Comparison of ENCODE assay signal across 8 mouse cellular contexts in the genomic region with DNA sequence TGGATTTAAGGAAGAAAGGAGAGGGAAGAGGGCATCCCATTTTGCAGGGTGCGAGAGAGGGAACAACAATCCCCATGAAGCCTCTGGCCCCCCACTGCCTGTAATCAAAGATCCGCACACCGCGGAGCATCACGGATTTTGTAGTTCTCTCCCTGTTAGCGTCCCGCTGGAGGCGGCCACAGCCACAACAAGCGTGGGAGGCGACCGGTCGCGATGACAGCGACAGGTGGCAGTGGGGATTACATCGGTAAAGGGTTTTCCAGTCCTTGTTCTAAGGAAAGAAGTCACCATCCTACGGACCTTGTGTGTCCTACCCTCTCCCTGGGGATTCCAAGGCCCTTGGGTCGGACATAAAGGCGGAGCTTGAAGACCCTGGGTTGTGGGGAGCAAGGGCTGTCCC. TPM values are rescaled to one million over a fixed set of nuclear protein-coding genes. Genes with fewer than 3 reads are reported as not detected.
DNase-seq lines count a peak whose midpoint lies in the region; ATAC-seq and TF ChIP-seq lines count a peak whose summit lies in the region.

No protein-coding gene starts in this region.

- no peak for ATAC-seq in embryonic facial prominence, embryonic 15.5 days (ENCODE audit: insufficient number of reproducible peaks, low FRiP score, low TSS enrichment, low read depth)
- 0 out of 2 replicates have a peak, but pooled peaks have one; percentile 14 for ATAC-seq in hindbrain, embryonic 13.5 days (ENCODE audit: low FRiP score)
- no peak for ATAC-seq in limb, embryonic 12.5 days (ENCODE audit: insufficient number of reproducible peaks, insufficient read depth, low FRiP score, low TSS enrichment, low read depth)

- TF ChIP-seq POLR2A in myocyte (IDR thresholded peaks at IDR 0.05; ENCODE audit: insufficient read length, low read depth) = no peak

- no peak overlapping the region for H3K9ac ChIP-seq in embryonic facial prominence, embryonic 15.5 days
- H3K9ac ChIP-seq in hindbrain, embryonic 13.5 days = peak overlapping the region; percentile 68
- no peak overlapping the region; the same call in 1 of the 2 replicates for H3K9ac ChIP-seq in limb, embryonic 12.5 days (replicated peaks)

- under 1% methylated on average over 18 of the region's 18 CpGs for WGBS in embryonic facial prominence, embryonic 15.5 days
- WGBS in hindbrain, embryonic 13.5 days = under 1% methylated on average over 18 of the region's 18 CpGs
- WGBS in limb, embryonic 12.5 days = under 1% methylated on average over 18 of the region's 18 CpGs

- H3K27me3 ChIP-seq in embryonic facial prominence, embryonic 15.5 days = peaks cover 60% of the 10 kb centered on the region
- H3K27me3 ChIP-seq in hindbrain, embryonic 13.5 days = peaks cover 32% of the 10 kb centered on the region
- H3K27me3 ChIP-seq in limb, embryonic 12.5 days = peaks cover 90% of the 10 kb centered on the region
- H3K27me3 ChIP-seq in myocyte (ENCODE audit: control insufficient read depth, insufficient read depth, insufficient read length) = peaks cover 77% of the 10 kb centered on the region

- DNase-seq in gastrocnemius, adult 18-20 months (ENCODE audit: low spot score) = peak; percentile 54
- DNase-seq in gastrocnemius, postnatal 10 days = no peak
- DNase-seq in adrenal gland, postnatal 25 days = peak; percentile 48
- peak; percentile 68 for DNase-seq in testis, postnatal 14 days (ENCODE audit: low spot score)

- peaks cover 45% of the 10 kb centered on the region for H3K4me1 ChIP-seq in embryonic facial prominence, embryonic 15.5 days
- H3K4me1 ChIP-seq in hindbrain, embryonic 13.5 days (replicated peaks) = peaks cover 50% of the 10 kb centered on the region
- peaks cover 37% of the 10 kb centered on the region for H3K4me1 ChIP-seq in limb, embryonic 12.5 days (replicated peaks)

- H3ac ChIP-seq in myocyte (ENCODE audit: control insufficient read depth, insufficient read length) = no peak overlapping the region

- peak overlapping the region; percentile 38 for H3K4me3 ChIP-seq in embryonic facial prominence, embryonic 15.5 days (replicated peaks)
- H3K4me3 ChIP-seq in hindbrain, embryonic 13.5 days = peak overlapping the region; percentile 66
- H3K4me3 ChIP-seq in limb, embryonic 12.5 days (replicated peaks) = peak overlapping the region; percentile 22
- no peak overlapping the region for H3K4me3 ChIP-seq in myocyte

- H3K4me2 ChIP-seq in embryonic facial prominence, embryonic 15.5 days (replicated peaks) = peak overlapping the region; percentile 62
- peak overlapping the region; percentile 85 for H3K4me2 ChIP-seq in hindbrain, embryonic 13.5 days
- peak overlapping the region; percentile 46 for H3K4me2 ChIP-seq in limb, embryonic 12.5 days
- H3K4me2 ChIP-seq in myocyte (ENCODE audit: low read depth) = peak overlapping the region; percentile 12

- H3K79me2 ChIP-seq in myocyte (ENCODE audit: control insufficient read depth, insufficient read depth) = no peaks in the 10 kb centered on the region

- no peaks in the 10 kb centered on the region for H3K36me3 ChIP-seq in embryonic facial prominence, embryonic 15.5 days
- no peaks in the 10 kb centered on the region for H3K36me3 ChIP-seq in hindbrain, embryonic 13.5 days
- H3K36me3 ChIP-seq in limb, embryonic 12.5 days = no peaks in the 10 kb centered on the region
- H3K36me3 ChIP-seq in myocyte (ENCODE audit: control insufficient read depth, insufficient read depth) = no peaks in the 10 kb centered on the region

- no peak overlapping the region for H3K27ac ChIP-seq in embryonic facial prominence, embryonic 15.5 days (replicated peaks)
- peak overlapping the region; percentile 69; the same call in 1 of the 2 replicates for H3K27ac ChIP-seq in hindbrain, embryonic 13.5 days
- H3K27ac ChIP-seq in limb, embryonic 12.5 days = no peak overlapping the region

- H3K9me3 ChIP-seq in embryonic facial prominence, embryonic 15.5 days (replicated peaks) = no peaks in the 10 kb centered on the region
- no peaks in the 10 kb centered on the region for H3K9me3 ChIP-seq in hindbrain, embryonic 13.5 days
- no peaks in the 10 kb centered on the region for H3K9me3 ChIP-seq in limb, embryonic 12.5 days

TF ChIP-seq in myocyte, 11 proteins besides CTCF, POLR2A, EP300 and RAD21:
- TF ChIP-seq MAX (IDR thresholded peaks at IDR 0.05; ENCODE audit: low read depth) (no peak), MYOD1 (IDR thresholded peaks at IDR 0.05; ENCODE audit: control insufficient read depth in 1 of 3, insufficient read length in 2 of 3, low read depth in 2 of 3) (peak in 2 of 3 experiments; percentile 41 to 88)

RNA-seq across cellular contexts. Expression of a gene that starts 3.5 kb away (rescaled TPM):
- 1 to 10 TPM; 3.7 to 5.1 TPM for total RNA-seq in gastrocnemius, adult 18-20 months (2021)
- total RNA-seq in gastrocnemius, postnatal 10 days (2021) = 1 to 10 TPM; 1.4 to 1.6 TPM
- total RNA-seq in adrenal gland, postnatal 25 days (2021) = 5.9 and 6.0 TPM in 2 replicates
- 0.46 and 0.84 TPM in 2 replicates for polyA plus RNA-seq in embryonic facial prominence, embryonic 15.5 days (2015; fragmentation: Nextera tagmentation; extraction: Ambion mirVana)
- polyA plus RNA-seq in hindbrain, embryonic 13.5 days (2015; fragmentation: Nextera tagmentation; extraction: Ambion mirVana) = 4.4 and 5.0 TPM in 2 replicates
- 0.37 and 0.49 TPM in 2 replicates for polyA plus RNA-seq in limb, embryonic 12.5 days (2016; fragmentation: Nextera tagmentation; extraction: Ambion mirVana)
- 0.92 TPM for polyA plus RNA-seq in myocyte (2012; fragmentation: generic; extraction: Trizol)

RNA-seq across cellular contexts. Expression of a gene that starts 14.8 kb away (rescaled TPM):
- under 1 TPM; 0.47 to 0.91 TPM for total RNA-seq in gastrocnemius, adult 18-20 months (2021)
- under 1 TPM in 1 of 2 experiments, not detected in 1; 0.99 TPM for total RNA-seq in gastrocnemius, postnatal 10 days (2021)
- 0.88 TPM in 1 of 2 replicates, not detected in the other for total RNA-seq in adrenal gland, postnatal 25 days (2021)
- 2.8 and 2.9 TPM in 2 replicates for polyA plus RNA-seq in embryonic facial prominence, embryonic 15.5 days (2015; fragmentation: Nextera tagmentation; extraction: Ambion mirVana)
- 1.1 and 1.7 TPM in 2 replicates for polyA plus RNA-seq in hindbrain, embryonic 13.5 days (2015; fragmentation: Nextera tagmentation; extraction: Ambion mirVana)
- polyA plus RNA-seq in limb, embryonic 12.5 days (2016; fragmentation: Nextera tagmentation; extraction: Ambion mirVana) = 0.83 and 1.4 TPM in 2 replicates
- not detected for polyA plus RNA-seq in myocyte (2012; fragmentation: generic; extraction: Trizol)

RNA-seq across cellular contexts. Expression of a gene that starts 33.2 kb away (rescaled TPM):
- 10 to 100 TPM; 42.7 to 45.2 TPM for total RNA-seq in gastrocnemius, adult 18-20 months (2021)
- 10 to 100 TPM; 27.4 to 35.4 TPM for total RNA-seq in gastrocnemius, postnatal 10 days (2021)
- 133 and 140 TPM in 2 replicates for total RNA-seq in adrenal gland, postnatal 25 days (2021)
- 76.9 and 83.4 TPM in 2 replicates for polyA plus RNA-seq in embryonic facial prominence, embryonic 15.5 days (2015; fragmentation: Nextera tagmentation; extraction: Ambion mirVana)
- 69.8 and 70.9 TPM in 2 replicates for polyA plus RNA-seq in hindbrain, embryonic 13.5 days (2015; fragmentation: Nextera tagmentation; extraction: Ambion mirVana)
- 70.7 and 72.0 TPM in 2 replicates for polyA plus RNA-seq in limb, embryonic 12.5 days (2016; fragmentation: Nextera tagmentation; extraction: Ambion mirVana)
- 94.7 TPM for polyA plus RNA-seq in myocyte (2012; fragmentation: generic; extraction: Trizol)

RNA-seq across cellular contexts. Expression of a gene that starts 38.3 kb away (rescaled TPM):
- total RNA-seq in gastrocnemius, adult 18-20 months (2021) = 1 to 10 TPM; 4.6 to 4.8 TPM
- total RNA-seq in gastrocnemius, postnatal 10 days (2021) = 10 to 100 TPM in 1 of 2 experiments, 1 to 10 TPM in 1; 8.1 to 14.7 TPM
- 14.2 and 22.6 TPM in 2 replicates for total RNA-seq in adrenal gland, postnatal 25 days (2021)
- 77.9 and 86.2 TPM in 2 replicates for polyA plus RNA-seq in embryonic facial prominence, embryonic 15.5 days (2015; fragmentation: Nextera tagmentation; extraction: Ambion mirVana)
- 24.4 and 28.8 TPM in 2 replicates for polyA plus RNA-seq in hindbrain, embryonic 13.5 days (2015; fragmentation: Nextera tagmentation; extraction: Ambion mirVana)
- polyA plus RNA-seq in limb, embryonic 12.5 days (2016; fragmentation: Nextera tagmentation; extraction: Ambion mirVana) = 132 and 140 TPM in 2 replicates
- 23.9 TPM for polyA plus RNA-seq in myocyte (2012; fragmentation: generic; extraction: Trizol)

RNA-seq across cellular contexts. Expression of a gene that starts 55.1 kb away (rescaled TPM):
- under 1 TPM in 1 of 2 experiments, not detected in 1; 0.14 TPM for total RNA-seq in gastrocnemius, adult 18-20 months (2021)
- total RNA-seq in gastrocnemius, postnatal 10 days (2021) = 1 to 10 TPM in 1 of 2 experiments, not detected in 1; 1.2 TPM
- total RNA-seq in adrenal gland, postnatal 25 days (2021) = 0.43 TPM in 1 of 2 replicates, not detected in the other
- polyA plus RNA-seq in embryonic facial prominence, embryonic 15.5 days (2015; fragmentation: Nextera tagmentation; extraction: Ambion mirVana) = 1.2 and 1.4 TPM in 2 replicates
- not detected in 2 replicates for polyA plus RNA-seq in hindbrain, embryonic 13.5 days (2015; fragmentation: Nextera tagmentation; extraction: Ambion mirVana)
- polyA plus RNA-seq in limb, embryonic 12.5 days (2016; fragmentation: Nextera tagmentation; extraction: Ambion mirVana) = 0.22 and 0.34 TPM in 2 replicates
- polyA plus RNA-seq in myocyte (2012; fragmentation: generic; extraction: Trizol) = 0.05 TPM

Comparison
In these comparisons a context has a peak if more than half of its experiments do, and no peak if none do; other contexts are left out.
1. H3K4me2 ChIP-seq: peak in every context shown above with its lines; median percentile 85 in hindbrain, embryonic 13.5 days; 62 in embryonic facial prominence, embryonic 15.5 days; 46 in limb, embryonic 12.5 days; 12 in myocyte.